Mouse (Mus musculus) activated CD4-positive, CD25-positive, alpha-beta regulatory T cell (primary cell): Measurements from ENCODE around the gene Slc25a4. TPM values are rescaled to one million over a fixed set of nuclear protein-coding genes. Genes with fewer than 3 reads are reported as not detected.

Experiments
- polyA plus RNA-seq, 2 experiments: library from polyadenylated mRNA; unstranded; fragments of 100-300 nt; shearing (Covaris generic); gene quantifications; one replicate each; pipeline ENCODE4 v1.2.1; 2017

The Slc25a4 gene
- polyA plus RNA-seq = 100 to 1,000 TPM; 134 to 152 TPM

GRCm38 (mm10) chr8:46210404-46211315 is at the start of gene Slc25a4:
Slc25a4 (minus strand) TSS chr8:46211284.

Other genes with a start within 250 kb of the Slc25a4 start
- 1 to 10 TPM; 1.1 to 2.6 TPM for gene 1700029J07Rik, start 236.0 kb downstream of the Slc25a4 start, polyA plus RNA-seq
- 10 to 100 TPM; 33.2 to 48.0 TPM for gene Ufsp2, start 235.8 kb downstream of the Slc25a4 start, polyA plus RNA-seq
- under 1 TPM; 0.29 to 0.47 TPM for gene Lrp2bp, start 212.0 kb downstream of the Slc25a4 start, polyA plus RNA-seq
- gene Ankrd37, start 205.6 kb downstream of the Slc25a4 start, polyA plus RNA-seq = 10 to 100 TPM; 16.3 to 26.9 TPM
- gene Cfap97, start 59.5 kb downstream of the Slc25a4 start, polyA plus RNA-seq = 10 to 100 TPM; 22.2 to 25.3 TPM
- gene Snx25, start 59.1 kb downstream of the Slc25a4 start, polyA plus RNA-seq = 10 to 100 TPM; 21.7 to 26.4 TPM
- not detected for gene Helt, start 83.4 kb upstream of the Slc25a4 start, polyA plus RNA-seq